Mouse (Mus musculus) heart, postnatal 0 days (tissue): Measurements from ENCODE around the gene Tmem30a.

Source experiments
- CTCF ChIP-seq: IDR thresholded peaks from 2 replicates; pipeline ENCODE4 v1.5.1; 2016; ENCODE audit warnings: antibody characterized with exemption, control low read depth, low read depth
- EP300 ChIP-seq: IDR thresholded peaks from 2 replicates; pipeline ENCODE4 v1.6.1; 2016; ENCODE audit warnings: antibody characterized with exemption, low read depth

DNA sequence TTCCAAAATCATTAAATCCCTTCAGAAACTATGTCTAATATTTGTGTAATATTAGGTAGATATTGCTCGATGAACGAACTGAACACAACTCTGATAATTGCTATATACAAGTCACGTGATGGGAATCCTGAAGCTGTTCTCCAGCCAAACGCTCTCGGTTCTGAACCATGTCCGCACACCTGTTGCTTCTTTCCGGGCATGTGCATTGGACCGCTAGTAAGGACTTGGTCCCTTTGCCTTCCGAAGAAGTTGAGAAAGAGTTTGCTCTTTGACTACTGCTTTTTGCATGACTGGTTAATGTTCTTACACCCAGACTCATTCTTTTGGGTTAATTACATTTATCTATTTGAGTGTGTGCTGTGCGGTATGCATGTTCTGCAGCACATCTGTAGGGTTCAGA, 12.1 kb upstream of the Tmem30a start:
- TF ChIP-seq CTCF (no peak), EP300 (no peak)
